Mouse (Mus musculus) hematopoietic stem cell, adult 5-6 weeks (primary cell): ENCODE results near the gene Fndc11. TPM values are rescaled to one million over a fixed set of nuclear protein-coding genes. Genes with fewer than 3 reads are reported as not detected.
A peak's percentile ranks its signal among the peaks of the same experiment; 100 is the strongest.
"Not testable (repeated sequence)": the region's sequence is repeated elsewhere in the genome, so short reads cannot be mapped to it uniquely, and the experiment has no call there.

Experiments used
- ATAC-seq, 2 experiments: fragments of 125-278 bp in 1 of 2; replicated peaks in 1 of 2; 2 replicates each; pipeline ENCODE4 v1.8.0; 2016 to 2017; ENCODE audit warnings: inconsistent platforms in 2 of 2, mild to moderate bottlenecking in 2 of 2, moderate number of reproducible peaks in 2 of 2, low read depth in 1 of 2, moderate TSS enrichment in 1 of 2; ENCODE audit not compliant: low FRiP score in 2 of 2, poor library complexity in 2 of 2, severe bottlenecking in 2 of 2, insufficient read depth in 1 of 2, low TSS enrichment in 1 of 2
- total RNA-seq: library from RNA; stranded (forward); fragments of 172-1452, 232-1000 nt; gene quantifications from 2 replicates; pipeline ENCODE4 v1.2.3, GENCODE M21; 2017

Fndc11 gene
- 0.63 TPM in 1 of 2 replicates, not detected in the other for total RNA-seq

- peak; percentile 99 to 100 for ATAC-seq
Measured at GRCm38 (mm10) chr2:181219538-181220216, at the start of gene Fndc11. TSS of gene Fndc11 (plus strand) at chr2:181220013.

DNA sequence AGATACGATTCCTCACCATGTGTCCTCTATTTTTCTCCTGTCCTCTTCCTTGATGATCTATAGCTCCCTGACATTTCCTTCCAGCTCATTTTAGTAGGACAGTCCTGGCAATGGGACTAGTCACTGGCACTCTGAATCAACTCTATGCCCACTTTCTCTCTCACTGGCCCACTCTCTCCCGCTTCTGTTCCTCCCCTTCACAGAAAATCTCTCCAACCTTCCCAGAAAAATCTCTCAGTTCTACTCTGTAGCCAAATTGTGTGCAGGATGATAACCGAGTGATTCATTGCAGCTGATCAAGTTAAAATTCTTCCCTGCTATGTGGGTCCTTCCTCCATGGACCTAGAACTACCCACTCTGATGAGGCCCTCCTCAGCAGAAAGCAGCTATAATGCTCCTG, 45.2 kb upstream of the Fndc11 start:
- no peak for ATAC-seq

GRCm38 (mm10) chr2:181178015-181178414, 41.8 kb upstream of the Fndc11 start:
- no peak for ATAC-seq

DNA sequence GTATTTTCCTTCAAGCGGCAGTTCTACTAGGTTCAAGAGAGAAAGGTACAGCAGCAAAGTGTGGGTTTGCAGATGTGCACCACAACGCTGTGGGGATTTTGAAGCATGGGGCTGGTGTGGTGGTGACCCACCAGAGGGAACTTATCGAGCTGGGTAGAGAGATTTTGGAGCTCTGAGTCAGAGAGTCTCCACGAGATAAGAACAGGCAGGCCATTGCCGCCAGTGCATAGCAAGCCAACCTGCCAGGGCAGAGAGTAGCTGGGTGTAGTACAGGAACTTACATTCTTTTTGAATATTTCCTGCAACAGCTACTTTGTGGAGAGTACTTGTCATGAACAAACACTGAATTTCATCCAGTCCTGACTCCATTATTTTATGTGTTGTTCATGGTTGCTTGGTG, 41.3 kb upstream of the Fndc11 start:
- no peak for ATAC-seq

DNA sequence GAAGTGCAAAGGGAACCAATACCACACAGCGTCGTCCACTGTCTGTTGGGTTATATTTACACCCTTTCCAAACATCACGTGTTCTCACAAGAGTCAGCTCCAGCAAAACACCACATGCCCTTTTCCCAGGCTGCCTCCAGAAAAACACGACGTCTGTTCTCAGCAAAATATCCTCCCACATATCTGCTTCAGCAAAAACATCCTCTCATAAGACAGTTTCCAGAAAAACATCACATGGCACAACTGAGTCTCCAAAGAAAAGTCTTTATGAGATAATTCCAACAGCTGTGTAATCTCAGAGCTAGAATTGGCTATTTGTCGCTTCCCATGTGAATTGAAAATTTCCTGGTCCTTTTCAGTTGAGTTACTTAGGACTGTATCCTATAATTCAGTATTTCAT, 38.9 kb upstream of the Fndc11 start:
- no peak for ATAC-seq

DNA sequence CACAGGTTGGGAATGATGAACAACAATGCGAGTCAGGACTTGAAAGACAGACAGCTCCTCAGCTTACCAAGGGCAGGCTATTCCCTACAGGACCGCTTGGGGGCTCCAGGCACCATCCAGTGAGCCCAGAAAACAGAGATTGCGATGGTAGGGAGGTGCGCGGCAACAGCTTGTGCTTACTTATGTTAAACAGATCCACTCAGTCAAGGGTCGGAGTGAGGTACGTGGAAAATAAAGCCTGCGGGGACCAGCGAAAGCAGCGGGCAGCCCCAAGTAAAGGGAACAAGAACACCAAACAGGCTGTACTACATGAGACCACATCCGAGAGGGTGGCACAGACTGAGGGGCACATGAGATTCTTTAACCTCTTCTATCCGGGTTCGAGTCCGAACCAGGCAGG, 33.2 kb upstream of the Fndc11 start:
- peak; percentile 83 to 84 for ATAC-seq

- peak; percentile 96 for ATAC-seq
Measured at GRCm38 (mm10) chr2:181187121-181188000, 32.5 kb upstream of the Fndc11 start, which contains the start of gene Ppdpf. TSS of gene Ppdpf (plus strand) at chr2:181187247.

DNA sequence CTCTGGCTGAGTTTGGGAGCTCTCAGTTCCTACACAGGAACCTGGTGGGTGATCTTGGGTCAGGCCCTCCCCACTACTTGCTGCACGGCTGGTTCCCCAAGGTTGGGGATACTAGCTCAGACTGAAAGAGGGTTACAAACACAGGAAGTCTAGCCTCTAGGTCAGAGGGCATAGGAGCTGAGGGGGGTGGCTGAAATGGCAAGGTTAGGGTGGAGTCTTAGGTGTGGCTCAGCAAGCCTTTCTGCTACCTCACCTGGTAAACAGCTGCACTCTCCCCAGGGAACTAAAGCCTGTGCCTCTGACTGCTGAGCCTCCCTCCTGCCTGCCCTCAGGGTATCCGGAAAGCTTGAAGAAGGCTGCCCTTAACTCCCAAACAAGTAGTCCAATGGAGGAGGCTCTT, 31.1 kb upstream of the Fndc11 start:
- no peak for ATAC-seq

DNA sequence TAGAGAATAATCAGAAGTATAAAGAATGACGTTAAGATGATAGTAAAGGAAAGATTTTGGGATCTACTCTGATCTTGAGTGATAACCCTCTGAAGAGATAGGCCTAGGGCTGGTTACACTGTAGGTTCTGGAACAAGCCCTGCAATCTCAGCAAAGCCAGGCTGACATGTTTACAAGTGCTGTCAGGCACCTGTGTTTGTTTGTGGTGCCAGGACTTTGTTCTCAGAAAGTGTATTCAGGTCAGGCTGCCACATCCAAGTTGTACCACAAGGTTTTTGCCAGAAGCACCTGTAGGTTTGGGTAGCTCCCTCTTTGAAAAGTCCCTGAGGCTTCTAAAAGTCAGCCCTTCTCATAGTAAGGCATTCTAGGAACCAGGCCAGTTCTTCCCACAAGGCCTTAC, 30.5 kb upstream of the Fndc11 start:
- ATAC-seq = no peak

- not testable (repeated sequence) for ATAC-seq
Measured at GRCm38 (mm10) chr2:181191385-181191784, 28.4 kb upstream of the Fndc11 start.

- no peak for ATAC-seq
Measured at GRCm38 (mm10) chr2:181191936-181192335, 27.9 kb upstream of the Fndc11 start.

GRCm38 (mm10) chr2:181193044-181193443, 26.8 kb upstream of the Fndc11 start:
- peak in 1 of 2 experiments; percentile 63; a peak in 1 of 4 replicates for ATAC-seq

DNA sequence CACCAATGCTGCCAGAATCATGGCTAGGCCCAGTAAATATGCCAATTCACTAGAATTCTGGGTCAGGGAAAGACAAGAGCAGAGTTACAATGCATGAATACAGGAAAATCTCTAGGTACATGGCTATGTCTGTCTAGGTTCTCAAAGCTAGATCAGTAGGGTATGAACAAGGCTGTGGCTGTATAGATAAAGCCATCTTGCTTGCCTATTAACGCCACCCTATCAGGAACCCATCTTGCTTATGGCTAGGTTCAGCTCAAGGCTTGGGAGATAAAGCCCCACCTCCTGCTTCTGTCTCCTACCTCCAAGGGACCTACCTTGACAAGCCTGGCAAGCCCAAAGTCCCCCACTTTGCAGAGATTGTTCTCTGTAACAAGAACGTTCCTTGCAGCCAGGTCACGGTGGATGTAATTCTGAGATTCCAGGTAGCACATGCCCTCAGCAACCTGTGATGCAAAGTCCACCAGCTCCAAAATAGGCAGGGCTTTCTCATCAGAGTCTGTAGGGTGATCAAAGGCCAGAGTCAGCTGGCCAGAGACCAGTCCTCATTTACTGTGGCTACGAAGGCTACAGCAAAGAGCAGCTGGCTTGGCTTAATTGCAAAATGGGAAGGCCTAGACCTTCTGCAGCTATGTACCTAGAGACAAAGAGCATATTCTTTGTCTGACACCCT, 23.0 kb upstream of the Fndc11 start:
- no peak for ATAC-seq

DNA sequence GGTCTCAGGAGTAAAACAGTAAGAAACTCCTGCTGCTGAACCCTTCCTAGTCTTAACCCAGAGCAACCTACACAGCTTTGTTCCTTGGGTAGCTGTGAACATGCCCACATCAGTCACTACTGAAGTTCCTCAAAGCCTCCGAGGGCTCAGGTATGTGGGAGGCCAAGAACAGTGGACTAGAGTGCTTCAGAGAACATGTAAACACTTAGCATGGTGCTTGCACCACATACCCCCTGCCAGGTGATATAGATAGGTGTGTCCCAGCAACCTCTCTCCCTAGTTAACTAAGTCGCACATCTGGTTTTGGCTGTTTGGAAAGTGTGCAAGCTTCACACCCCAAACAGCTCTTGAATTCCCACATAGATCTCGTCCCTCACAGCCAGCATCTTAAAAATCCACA, 18.2 kb upstream of the Fndc11 start:
- ATAC-seq = no peak

GRCm38 (mm10) chr2:181202422-181202821, 17.4 kb upstream of the Fndc11 start, which contains the start of gene Ptk6:
TSS of gene Ptk6 (minus strand) at chr2:181202789.
- no peak for ATAC-seq

- ATAC-seq = no peak
Measured at GRCm38 (mm10) chr2:181202886-181203285, 16.9 kb upstream of the Fndc11 start.

DNA sequence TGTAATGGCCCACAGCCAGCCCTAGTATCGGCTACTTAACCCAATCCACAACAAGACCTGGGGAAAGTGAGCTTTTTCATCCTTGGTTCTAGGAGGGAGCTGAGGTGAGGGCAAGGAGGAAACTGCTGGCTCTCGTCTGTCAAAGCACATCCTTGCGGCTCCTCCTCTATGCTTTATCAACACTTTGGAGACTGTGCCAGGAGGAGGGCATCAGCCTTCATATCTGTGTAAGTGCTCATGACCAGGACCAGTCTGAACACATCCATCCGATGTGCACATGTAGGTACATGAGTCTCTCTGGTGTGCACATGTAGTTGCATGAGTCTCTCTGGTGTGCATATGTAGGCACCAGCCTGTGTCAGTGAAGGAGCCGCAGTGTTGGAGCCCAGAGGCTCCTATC, 14.1 kb upstream of the Fndc11 start:
- no peak for ATAC-seq

GRCm38 (mm10) chr2:181206118-181206517, 13.7 kb upstream of the Fndc11 start:
- ATAC-seq = no peak
